Mouse (Mus musculus): ENCODE results near the gene Ppp3ca. TPM values are rescaled to one million over a fixed set of nuclear protein-coding genes. Genes with fewer than 3 reads are reported as not detected.
"Not testable (repeated sequence)": the region's sequence is repeated elsewhere in the genome, so short reads cannot be mapped to it uniquely, and the experiment has no call there.

The Ppp3ca gene
- polyA plus RNA-seq, 1 experiment from 2014 or later, result 47.4 TPM

- WGBS, result 87% methylated on average over 3 of the region's 3 CpGs
- no peaks in the 10 kb centered on the region for H3K9me3 ChIP-seq (replicated peaks)
- H3K4me3 ChIP-seq, result no peak overlapping the region
- H3K27me3 ChIP-seq (ENCODE audit: low read depth, poor library complexity, severe bottlenecking), result no peaks in the 10 kb centered on the region
- H3K36me3 ChIP-seq, result no peaks in the 10 kb centered on the region
- DNase-seq (ENCODE audit: low spot score), result no peak
- peaks cover 6% of the 10 kb centered on the region for H3K4me1 ChIP-seq
- H3K27ac ChIP-seq, result no peak overlapping the region
Observed at GRCm38 (mm10) chr3:136697626-136698191, 27.8 kb downstream of the Ppp3ca start.

GRCm38 (mm10) chr3:136699711-136700110 is 29.8 kb downstream of the Ppp3ca start:
- not testable (repeated sequence) for H3K27ac ChIP-seq

GRCm38 (mm10) chr3:136700447-136701009 is 30.6 kb downstream of the Ppp3ca start:
- 83% methylated on average over 11 of the region's 11 CpGs for WGBS
- Histone ChIP-seq H3K27ac (no peak overlapping the region), H3K27me3 (ENCODE audit: low read depth, poor library complexity, severe bottlenecking) (no peaks in the 10 kb centered on the region)

More at GRCm38 (mm10) chr3:136699711-136700110, 29.8 kb downstream of the Ppp3ca start:
- H3K9me3 ChIP-seq (replicated peaks); H3K4me3 ChIP-seq; DNase-seq (ENCODE audit: low spot score); H3K36me3 ChIP-seq; H3K27me3 ChIP-seq (ENCODE audit: low read depth, poor library complexity, severe bottlenecking): not testable (repeated sequence)
- H3K4me1 ChIP-seq, result peaks cover 22% of the 10 kb centered on the region

GRCm38 (mm10) chr3:136702861-136703260 is 32.9 kb downstream of the Ppp3ca start:
- 88% methylated on average over 2 of the region's 2 CpGs for WGBS
- Histone ChIP-seq H3K27ac (no peak overlapping the region), H3K36me3 (no peaks in the 10 kb centered on the region), H3K4me1 (peaks cover 53% of the 10 kb centered on the region), H3K27me3 (ENCODE audit: low read depth, poor library complexity, severe bottlenecking) (no peaks in the 10 kb centered on the region), H3K9me3 (replicated peaks) (no peaks in the 10 kb centered on the region), H3K4me3 (no peak overlapping the region)
- no peak for DNase-seq (ENCODE audit: low spot score)

More at GRCm38 (mm10) chr3:136700447-136701009, 30.6 kb downstream of the Ppp3ca start:
- Histone ChIP-seq H3K9me3 (replicated peaks) (no peaks in the 10 kb centered on the region), H3K36me3 (no peaks in the 10 kb centered on the region), H3K4me3 (no peak overlapping the region), H3K4me1 (peaks cover 31% of the 10 kb centered on the region)
- no peak for DNase-seq (ENCODE audit: low spot score)

- H3K27me3 ChIP-seq (ENCODE audit: low read depth, poor library complexity, severe bottlenecking), result no peaks in the 10 kb centered on the region
- no peak for DNase-seq (ENCODE audit: low spot score)
- no peak overlapping the region for H3K4me3 ChIP-seq
- peaks cover 67% of the 10 kb centered on the region for H3K4me1 ChIP-seq
- no peaks in the 10 kb centered on the region for H3K36me3 ChIP-seq
- no peaks in the 10 kb centered on the region for H3K9me3 ChIP-seq (replicated peaks)
- whole genome bisulfite sequencing, result 76% methylated on average over 12 of the region's 12 CpGs
- H3K27ac ChIP-seq, result 0 out of 2 replicates have a peak overlapping the region, but pooled peaks have one; percentile 25
Observed at GRCm38 (mm10) chr3:136704515-136705247, 34.8 kb downstream of the Ppp3ca start.

- H3K9me3 ChIP-seq (replicated peaks), result no peaks in the 10 kb centered on the region
- no peak overlapping the region for H3K4me3 ChIP-seq
- H3K27ac ChIP-seq, result no peak overlapping the region
- H3K4me1 ChIP-seq, result peaks cover 67% of the 10 kb centered on the region
- H3K36me3 ChIP-seq, result no peaks in the 10 kb centered on the region
- DNase-seq (ENCODE audit: low spot score), result no peak
- no peaks in the 10 kb centered on the region for H3K27me3 ChIP-seq (ENCODE audit: low read depth, poor library complexity, severe bottlenecking)
- 73% methylated on average over 4 of the region's 4 CpGs for WGBS
Observed at GRCm38 (mm10) chr3:136706048-136706447, 36.1 kb downstream of the Ppp3ca start.

- peaks cover 64% of the 10 kb centered on the region for H3K4me1 ChIP-seq
Observed at GRCm38 (mm10) chr3:136706771-136707170, 36.8 kb downstream of the Ppp3ca start.

GRCm38 (mm10) chr3:136707222-136708019 is 37.5 kb downstream of the Ppp3ca start:
- H3K27ac ChIP-seq, result 0 out of 2 replicates have a peak overlapping the region, but pooled peaks have one; percentile 50
- WGBS, result 43% methylated on average over 3 of the region's 3 CpGs
- no peak overlapping the region for H3K4me3 ChIP-seq
- H3K36me3 ChIP-seq, result peaks cover 3% of the 10 kb centered on the region; the same call in 1 of the 2 replicates
- H3K27me3 ChIP-seq (ENCODE audit: low read depth, poor library complexity, severe bottlenecking), result no peaks in the 10 kb centered on the region
- no peaks in the 10 kb centered on the region for H3K9me3 ChIP-seq (replicated peaks)
- H3K4me1 ChIP-seq, result peaks cover 61% of the 10 kb centered on the region
- DNase-seq (ENCODE audit: low spot score), result no peak

More at GRCm38 (mm10) chr3:136706771-136707170, 36.8 kb downstream of the Ppp3ca start:
- H3K4me3 ChIP-seq, result no peak overlapping the region
- WGBS, result 78% methylated on average over 7 of the region's 7 CpGs
- no peak overlapping the region for H3K27ac ChIP-seq
- no peaks in the 10 kb centered on the region for H3K27me3 ChIP-seq (ENCODE audit: low read depth, poor library complexity, severe bottlenecking)
- no peaks in the 10 kb centered on the region for H3K9me3 ChIP-seq (replicated peaks)
- DNase-seq (ENCODE audit: low spot score), result no peak
- peaks cover 2% of the 10 kb centered on the region; the same call in 1 of the 2 replicates for H3K36me3 ChIP-seq

- Histone ChIP-seq H3K4me1 (peaks cover 58% of the 10 kb centered on the region), H3K27ac (no peak overlapping the region), H3K4me3 (no peak overlapping the region), H3K27me3 (ENCODE audit: low read depth, poor library complexity, severe bottlenecking) (no peaks in the 10 kb centered on the region), H3K36me3 (peaks cover 3% of the 10 kb centered on the region; the same call in 1 of the 2 replicates), H3K9me3 (replicated peaks) (no peaks in the 10 kb centered on the region)
- DNase-seq (ENCODE audit: low spot score), result no peak
- 24% methylated on average over 1 of the region's 1 CpGs for WGBS
Observed at GRCm38 (mm10) chr3:136708230-136708629, 38.3 kb downstream of the Ppp3ca start.

GRCm38 (mm10) chr3:136710310-136710906 is 40.5 kb downstream of the Ppp3ca start:
- Histone ChIP-seq H3K36me3 (peaks cover 3% of the 10 kb centered on the region; the same call in 1 of the 2 replicates), H3K27ac (no peak overlapping the region), H3K27me3 (ENCODE audit: low read depth, poor library complexity, severe bottlenecking) (no peaks in the 10 kb centered on the region), H3K9me3 (replicated peaks) (no peaks in the 10 kb centered on the region), H3K4me1 (peaks cover 38% of the 10 kb centered on the region), H3K4me3 (no peak overlapping the region)
- DNase-seq (ENCODE audit: low spot score), result no peak
- 83% methylated on average over 10 of the region's 10 CpGs for WGBS

GRCm38 (mm10) chr3:136714307-136715039 is 44.5 kb downstream of the Ppp3ca start:
- 93% methylated on average over 4 of the region's 4 CpGs for WGBS

GRCm38 (mm10) chr3:136716247-136716646 is 46.3 kb downstream of the Ppp3ca start:
- Histone ChIP-seq H3K36me3 (peaks cover 3% of the 10 kb centered on the region; the same call in 1 of the 2 replicates), H3K4me3 (no peak overlapping the region), H3K4me1 (peaks cover 20% of the 10 kb centered on the region), H3K9me3 (replicated peaks) (no peaks in the 10 kb centered on the region), H3K27me3 (ENCODE audit: low read depth, poor library complexity, severe bottlenecking) (no peaks in the 10 kb centered on the region), H3K27ac (no peak overlapping the region)
- WGBS, result 87% methylated on average over 6 of the region's 6 CpGs
- no peak for DNase-seq (ENCODE audit: low spot score)

More at GRCm38 (mm10) chr3:136714307-136715039, 44.5 kb downstream of the Ppp3ca start:
- Histone ChIP-seq H3K36me3 (peaks cover 3% of the 10 kb centered on the region; the same call in 1 of the 2 replicates), H3K27ac (no peak overlapping the region), H3K9me3 (replicated peaks) (no peaks in the 10 kb centered on the region), H3K27me3 (ENCODE audit: low read depth, poor library complexity, severe bottlenecking) (no peaks in the 10 kb centered on the region), H3K4me3 (no peak overlapping the region), H3K4me1 (peaks cover 4% of the 10 kb centered on the region; the same call in 1 of the 2 replicates)
- no peak for DNase-seq (ENCODE audit: low spot score)
